Mouse (Mus musculus) neural tube, embryonic 10.5 days (tissue): ENCODE measurements around the gene Gatd1.
A peak's percentile ranks its signal among the peaks of the same experiment; 100 is the strongest.

Experiments
- DNase-seq: peaks from one replicate; pipeline ENCODE4 v3.0.0-alpha.2; 2017; ENCODE audit warnings: low spot score; ENCODE audit errors: extremely low spot score

Gatd1 gene

GRCm38 (mm10) chr7:141391625-141392551, 22.0 kb downstream of the Gatd1 start, which contains the start of gene Taldo1:
Gene Taldo1 (plus strand): TSS chr7:141392199.
- peak; percentile 97 for DNase-seq

- DNase-seq: no peak
Observed at GRCm38 (mm10) chr7:141390326-141391259, 23.3 kb downstream of the Gatd1 start.

- no peak for DNase-seq
Observed at GRCm38 (mm10) chr7:141388487-141389109, 25.3 kb downstream of the Gatd1 start.

- DNase-seq: no peak
Observed at GRCm38 (mm10) chr7:141387807-141388486, 26.0 kb downstream of the Gatd1 start.

GRCm38 (mm10) chr7:141381068-141381835, 32.7 kb downstream of the Gatd1 start:
- no peak for DNase-seq

- no peak for DNase-seq
Observed at GRCm38 (mm10) chr7:141379584-141379983, 34.4 kb downstream of the Gatd1 start.

- no peak for DNase-seq
Observed at GRCm38 (mm10) chr7:141374399-141374798, 39.5 kb downstream of the Gatd1 start.

GRCm38 (mm10) chr7:141373611-141374010, 40.3 kb downstream of the Gatd1 start:
- DNase-seq: no peak

- DNase-seq: no peak
Observed at GRCm38 (mm10) chr7:141371942-141372595, 41.9 kb downstream of the Gatd1 start.

GRCm38 (mm10) chr7:141369918-141370317, 44.0 kb downstream of the Gatd1 start:
- no peak for DNase-seq

- no peak for DNase-seq
Observed at GRCm38 (mm10) chr7:141367358-141367757, 46.6 kb downstream of the Gatd1 start.

GRCm38 (mm10) chr7:141365049-141365445, 48.9 kb downstream of the Gatd1 start:
- DNase-seq: no peak

GRCm38 (mm10) chr7:141364349-141365048, 49.4 kb downstream of the Gatd1 start:
- DNase-seq: no peak

GRCm38 (mm10) chr7:141363752-141364125, 50.2 kb downstream of the Gatd1 start:
- DNase-seq: no peak

GRCm38 (mm10) chr7:141363106-141363751, 50.7 kb downstream of the Gatd1 start:
- peak; percentile 61 for DNase-seq

GRCm38 (mm10) chr7:141361510-141361909, 52.4 kb downstream of the Gatd1 start:
- DNase-seq: no peak
